Mouse (Mus musculus) midbrain, embryonic 10.5 days (tissue): ENCODE measurements around the gene Epha8. TPM values are rescaled to one million over a fixed set of nuclear protein-coding genes. Genes with fewer than 3 reads are reported as not detected.

Experiments
- DNase-seq: peaks from one replicate; pipeline ENCODE4 v3.0.0-alpha.2; 2017; ENCODE audit warnings: low spot score
- H3K27ac ChIP-seq: fragments of 300-500 bp; sonication (generic); replicated peaks from 2 replicates; pipeline ENCODE4 v1.5.1; 2016; ENCODE audit warnings: mild to moderate bottlenecking
- H3K27me3 ChIP-seq: fragments of 300-500 bp; sonication (generic); 2 replicates; pipeline ENCODE4 v1.6.1; 2016; ENCODE audit warnings: low read depth, mild to moderate bottlenecking; ENCODE audit not compliant: poor library complexity, severe bottlenecking
- H3K36me3 ChIP-seq: fragments of 300-500 bp; sonication (generic); 2 replicates; pipeline ENCODE4 v1.6.1; 2016; ENCODE audit warnings: mild to moderate bottlenecking, moderate library complexity
- H3K4me1 ChIP-seq: fragments of 300-500 bp; sonication (generic); 2 replicates; pipeline ENCODE4 v1.6.1; 2016
- H3K4me3 ChIP-seq: fragments of 300-500 bp; sonication (generic); 2 replicates; pipeline ENCODE4 v1.5.1; 2016; ENCODE audit warnings: mild to moderate bottlenecking, moderate library complexity
- H3K9me3 ChIP-seq: fragments of 300-500 bp; sonication (generic); replicated peaks from 2 replicates; pipeline ENCODE4 v1.6.1; 2016; ENCODE audit warnings: mild to moderate bottlenecking
- WGBS: fragments of 180-500 bp; shearing (Covaris S2); methylation state at CpG from one replicate; pipeline ENCODE4 v1.1.7; 2016; 5-methylcytosine and 5-hydroxymethylcytosine counted together
- polyA plus RNA-seq: library from polyadenylated mRNA; unstranded; fragments of >200 nt; fragmentation: Nextera tagmentation; extraction: Ambion mirVana; gene quantifications from 2 replicates; pipeline ENCODE4 v1.2.1, GENCODE M21; 2016

Epha8 gene
- polyA plus RNA-seq, 1 experiment from 2014 or later: 3.9 TPM

- H3K4me1 ChIP-seq: peaks cover 39% of the 10 kb centered on the region
- no peaks in the 10 kb centered on the region for H3K36me3 ChIP-seq
- no peak overlapping the region for H3K4me3 ChIP-seq
- H3K9me3 ChIP-seq: no peaks in the 10 kb centered on the region
- no peak overlapping the region for H3K27ac ChIP-seq
- no peak for DNase-seq
- peaks cover 61% of the 10 kb centered on the region for H3K27me3 ChIP-seq
- 77% methylated on average over 20 of the region's 20 CpGs for WGBS
Observed at GRCm38 (mm10) chr4:136916359-136917164, 40.1 kb downstream of the Epha8 start.

DNA sequence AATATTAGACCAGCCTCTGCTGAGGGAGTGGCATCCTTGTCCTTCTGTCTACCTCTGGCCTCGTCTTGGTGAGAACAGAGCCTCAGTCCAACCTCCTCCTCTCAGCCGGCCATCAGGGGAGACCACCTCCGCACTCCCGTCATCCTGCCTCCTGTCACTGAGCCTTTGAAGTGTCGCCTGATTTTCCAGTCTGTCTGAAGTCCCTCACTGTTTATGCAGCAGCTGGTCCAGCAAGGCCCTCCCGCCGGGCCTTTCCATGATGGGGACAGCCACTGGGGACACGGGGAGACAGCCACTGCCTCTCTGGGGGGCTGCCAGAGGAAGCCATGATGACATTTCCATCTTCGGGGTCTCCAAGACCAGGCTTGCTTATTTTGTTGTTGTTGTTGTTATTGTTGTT, 43.8 kb downstream of the Epha8 start:
- peak; percentile 43 for DNase-seq
- Histone ChIP-seq H3K27ac (0 out of 2 replicates have a peak overlapping the region, but pooled peaks have one; percentile 33), H3K27me3 (peaks cover 81% of the 10 kb centered on the region), H3K36me3 (no peaks in the 10 kb centered on the region), H3K4me3 (peak overlapping the region; percentile 30; the same call in 1 of the 2 replicates), H3K4me1 (peaks cover 53% of the 10 kb centered on the region), H3K9me3 (no peaks in the 10 kb centered on the region)
- WGBS: 22% methylated on average over 9 of the region's 9 CpGs

DNA sequence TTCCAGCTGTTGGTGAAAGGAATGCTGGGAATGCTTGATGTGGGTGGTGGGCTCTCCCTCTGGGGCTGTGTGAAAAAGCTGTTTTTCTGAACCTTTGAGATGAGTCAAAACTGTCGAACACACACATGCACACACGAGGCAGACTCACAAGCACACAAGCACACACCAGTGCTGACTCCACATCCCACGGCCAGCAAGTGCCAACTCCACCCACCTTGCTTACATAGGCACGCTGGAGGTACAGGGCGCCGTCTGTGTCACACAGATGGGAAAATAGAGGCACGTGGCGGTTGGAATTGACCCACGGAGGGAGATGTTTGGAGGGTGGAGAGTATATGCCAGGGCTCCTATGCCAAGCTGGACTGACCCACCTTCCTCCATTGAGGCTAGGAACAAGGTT, 44.8 kb downstream of the Epha8 start:
- peaks cover 82% of the 10 kb centered on the region for H3K27me3 ChIP-seq

DNA sequence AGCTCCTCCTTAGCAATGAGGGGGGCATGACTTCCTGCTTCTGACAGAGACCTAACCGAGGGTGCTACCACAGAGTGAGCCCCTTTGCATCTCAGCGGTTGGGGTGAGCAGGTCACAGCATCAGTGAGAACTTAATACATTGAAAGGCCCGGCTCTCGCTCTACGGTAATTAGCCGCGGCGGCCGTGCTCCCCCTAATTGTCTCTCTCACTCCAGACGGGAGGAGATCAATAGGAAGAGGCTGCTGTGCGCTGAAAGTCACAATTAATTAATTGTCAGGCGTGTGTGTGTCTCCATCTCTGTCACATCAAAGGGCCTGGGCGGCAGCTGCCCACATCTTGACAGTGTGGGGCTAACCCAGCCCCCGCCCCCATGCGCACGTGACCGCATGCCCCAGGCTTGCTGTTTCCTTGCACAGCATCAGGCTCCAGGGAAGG, 45.4 kb downstream of the Epha8 start:
- 1% methylated on average over 17 of the region's 17 CpGs for WGBS
- peak overlapping the region; percentile 30 for H3K4me3 ChIP-seq

More for the DNA sequence above, 44.8 kb downstream of the Epha8 start:
- Histone ChIP-seq H3K9me3 (no peaks in the 10 kb centered on the region), H3K36me3 (no peaks in the 10 kb centered on the region), H3K4me3 (peak overlapping the region; percentile 30), H3K4me1 (peaks cover 46% of the 10 kb centered on the region), H3K27ac (peak overlapping the region; percentile 46; the same call in 1 of the 2 replicates)
- DNase-seq: no peak
- WGBS: 53% methylated on average over 9 of the region's 9 CpGs

DNA sequence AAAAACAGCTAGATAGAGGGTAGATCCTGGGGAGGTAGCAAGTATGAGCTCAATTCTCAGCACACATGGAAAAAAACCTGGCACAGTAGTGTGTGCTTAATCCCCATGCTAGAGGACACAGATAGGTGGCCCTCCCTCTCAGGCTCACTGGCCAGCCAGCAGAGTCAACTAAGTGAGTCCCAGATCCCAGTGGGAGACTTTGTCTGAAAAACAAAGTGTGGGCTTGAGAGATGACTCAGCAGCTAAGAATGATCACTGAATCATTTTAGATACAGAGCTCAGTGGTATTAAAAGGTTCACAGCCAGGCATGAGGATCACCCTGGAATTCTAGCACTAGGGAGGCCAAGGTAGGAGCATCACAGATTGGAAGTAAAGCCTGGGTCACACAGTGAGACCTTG, 48.8 kb downstream of the Epha8 start:
- no peaks in the 10 kb centered on the region for H3K9me3 ChIP-seq
- DNase-seq: no peak
- no peaks in the 10 kb centered on the region for H3K36me3 ChIP-seq
- H3K27me3 ChIP-seq: peaks cover 95% of the 10 kb centered on the region
- no peak overlapping the region for H3K4me3 ChIP-seq
- H3K27ac ChIP-seq: no peak overlapping the region
- H3K4me1 ChIP-seq: peaks cover 44% of the 10 kb centered on the region

More for the DNA sequence above, 45.4 kb downstream of the Epha8 start:
- H3K4me1 ChIP-seq: peaks cover 40% of the 10 kb centered on the region
- H3K9me3 ChIP-seq: no peaks in the 10 kb centered on the region
- H3K36me3 ChIP-seq: no peaks in the 10 kb centered on the region
- H3K27me3 ChIP-seq: peaks cover 83% of the 10 kb centered on the region
- no peak overlapping the region; the same call in 1 of the 2 replicates for H3K27ac ChIP-seq
- peak; percentile 52 for DNase-seq

GRCm38 (mm10) chr4:136907033-136907432, 49.6 kb downstream of the Epha8 start:
- no peaks in the 10 kb centered on the region for H3K36me3 ChIP-seq
- DNase-seq: peak; percentile 61
- no peak overlapping the region for H3K4me3 ChIP-seq
- H3K27me3 ChIP-seq: peaks cover 95% of the 10 kb centered on the region
- peaks cover 36% of the 10 kb centered on the region for H3K4me1 ChIP-seq
- no peak overlapping the region for H3K27ac ChIP-seq
- no peaks in the 10 kb centered on the region for H3K9me3 ChIP-seq
- WGBS: 13% methylated on average over 7 of the region's 7 CpGs

DNA sequence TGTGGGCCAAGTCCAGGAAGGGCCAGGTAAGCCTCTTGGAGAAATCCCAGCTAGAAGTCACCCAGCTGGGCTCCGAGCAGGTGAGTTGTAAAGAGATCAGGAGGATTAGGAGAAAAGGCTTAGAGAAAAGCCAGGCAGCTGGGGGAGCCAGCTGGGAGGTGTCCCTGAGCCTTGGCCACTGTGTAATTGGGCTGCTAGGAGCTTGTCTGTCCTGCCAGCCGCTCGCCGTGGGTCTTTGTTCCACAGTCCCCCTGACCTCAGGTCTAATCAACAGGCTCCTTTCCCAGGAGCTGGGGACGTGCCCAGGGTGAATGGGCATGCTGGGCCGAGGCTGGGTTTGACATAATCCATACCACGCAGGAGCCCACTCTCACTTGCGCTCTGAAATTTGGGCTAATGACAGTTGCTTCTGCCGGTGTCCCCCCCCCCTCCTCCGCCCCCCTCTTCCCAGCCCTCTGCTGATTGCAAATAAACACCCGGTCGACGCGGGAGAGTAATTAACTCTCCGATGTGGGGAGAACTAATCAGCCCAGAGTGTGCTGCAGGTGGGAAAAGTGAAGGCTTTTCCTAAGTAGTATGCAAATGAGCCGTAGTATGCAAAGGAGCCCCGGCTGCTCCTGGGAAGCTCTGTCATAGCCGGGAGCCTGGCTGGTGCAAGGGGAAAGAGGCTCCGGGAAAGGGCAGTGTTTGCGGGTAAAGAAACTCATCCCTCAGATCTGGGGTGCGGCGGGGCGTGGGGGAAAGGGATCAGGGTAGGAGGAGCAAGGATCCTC, 51.7 kb downstream of the Epha8 start:
- 1% methylated on average over 23 of the region's 23 CpGs for WGBS
- peak overlapping the region; percentile 40 for H3K4me3 ChIP-seq
- peaks cover 74% of the 10 kb centered on the region for H3K27me3 ChIP-seq
- H3K27ac ChIP-seq: no peak overlapping the region; the same call in 1 of the 2 replicates
- no peak for DNase-seq
- no peaks in the 10 kb centered on the region for H3K9me3 ChIP-seq
- H3K36me3 ChIP-seq: no peaks in the 10 kb centered on the region
- peaks cover 16% of the 10 kb centered on the region for H3K4me1 ChIP-seq

- H3K4me1 ChIP-seq: peaks cover 29% of the 10 kb centered on the region
- no peak overlapping the region for H3K27ac ChIP-seq
- WGBS: 66% methylated on average over 7 of the region's 7 CpGs
- no peak for DNase-seq
- no peaks in the 10 kb centered on the region for H3K36me3 ChIP-seq
- peaks cover 70% of the 10 kb centered on the region for H3K27me3 ChIP-seq
- no peaks in the 10 kb centered on the region for H3K9me3 ChIP-seq
- no peak overlapping the region for H3K4me3 ChIP-seq
Observed at GRCm38 (mm10) chr4:136899154-136899553, 57.5 kb downstream of the Epha8 start.

DNA sequence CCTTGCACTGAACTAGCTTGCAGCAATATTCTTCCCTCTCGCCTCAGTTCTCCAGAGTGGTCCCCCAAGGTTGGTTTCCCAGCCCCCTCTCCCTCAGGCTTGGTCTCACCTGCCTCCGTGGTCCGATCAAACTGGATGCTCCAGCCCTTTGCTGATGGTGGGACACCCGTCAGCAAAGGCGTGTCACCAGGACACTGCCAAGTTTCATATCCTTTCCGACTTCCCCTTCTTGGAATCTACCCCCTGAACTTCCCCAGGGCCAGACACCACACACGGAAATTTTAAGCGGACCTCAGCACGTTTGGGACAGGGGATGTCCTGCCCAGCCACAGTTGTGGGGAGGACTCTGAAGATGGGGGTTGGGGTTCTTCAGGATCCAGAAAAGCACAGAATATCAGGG, 58.0 kb downstream of the Epha8 start, which contains the start of gene C1qa:
Gene C1qa (minus strand): TSS at position 167 of the 400 bp plus-strand sequence.
- H3K9me3 ChIP-seq: no peaks in the 10 kb centered on the region
- no peak for DNase-seq
- H3K36me3 ChIP-seq: no peaks in the 10 kb centered on the region
- H3K27me3 ChIP-seq: peaks cover 70% of the 10 kb centered on the region
- H3K27ac ChIP-seq: no peak within 1 kb of the TSS
- WGBS: 79% methylated on average over 9 of the region's 9 CpGs
- peaks cover 32% of the 10 kb centered on the region for H3K4me1 ChIP-seq
- H3K4me3 ChIP-seq: no peak within 1 kb of the TSS

DNA sequence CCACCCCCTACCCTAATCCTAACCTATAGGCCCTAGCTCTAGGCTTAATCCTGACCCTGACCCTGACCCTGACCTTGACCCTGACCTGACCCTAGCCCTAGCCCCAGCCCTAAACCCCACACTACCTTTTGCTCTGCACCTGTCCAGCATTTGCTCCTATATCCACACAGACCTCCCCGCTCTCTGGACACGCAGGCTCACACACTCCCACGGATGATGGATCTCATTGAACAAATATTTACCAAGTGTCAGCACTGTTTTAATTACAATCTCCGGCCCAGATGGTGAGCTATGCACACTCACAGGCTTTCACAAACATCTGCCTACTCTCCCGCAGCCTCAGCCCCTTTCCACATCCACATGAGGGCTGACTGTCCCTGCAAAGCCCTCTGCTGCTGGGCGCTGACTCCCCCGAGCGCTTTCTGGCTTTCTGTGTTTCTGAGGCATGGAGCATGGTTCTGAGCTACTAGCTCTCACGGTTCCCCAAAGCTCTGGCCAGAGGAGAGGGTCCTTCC, 58.5 kb downstream of the Epha8 start:
- Histone ChIP-seq H3K27ac (no peak overlapping the region), H3K9me3 (no peaks in the 10 kb centered on the region), H3K27me3 (peaks cover 70% of the 10 kb centered on the region), H3K36me3 (no peaks in the 10 kb centered on the region), H3K4me3 (no peak overlapping the region), H3K4me1 (peaks cover 32% of the 10 kb centered on the region)
- WGBS: 80% methylated on average over 9 of the region's 9 CpGs
- DNase-seq: no peak

DNA sequence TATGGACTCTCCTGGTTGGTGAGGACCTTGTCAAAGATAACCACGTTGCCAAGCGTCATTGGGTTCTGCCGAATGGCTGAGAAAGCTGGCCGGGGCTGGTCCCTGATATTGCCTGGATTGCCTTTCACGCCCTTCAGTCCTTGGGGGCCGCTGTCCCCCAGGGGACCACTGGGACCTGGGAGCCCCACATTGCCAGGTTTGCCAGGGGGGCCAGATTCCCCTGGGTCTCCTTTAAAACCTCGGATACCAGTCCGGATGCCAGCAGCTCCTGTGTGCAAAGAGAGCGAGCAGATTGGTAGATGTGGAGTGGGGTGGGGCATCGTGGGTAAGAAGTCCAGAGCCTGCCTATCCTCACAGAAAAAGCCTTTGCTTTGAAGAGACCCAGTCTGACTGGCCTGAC, 60.2 kb downstream of the Epha8 start:
- no peak overlapping the region for H3K4me3 ChIP-seq
- no peaks in the 10 kb centered on the region for H3K9me3 ChIP-seq
- H3K4me1 ChIP-seq: peaks cover 32% of the 10 kb centered on the region
- 38% methylated on average over 10 of the region's 10 CpGs for WGBS
- DNase-seq: no peak
- no peaks in the 10 kb centered on the region for H3K36me3 ChIP-seq
- H3K27me3 ChIP-seq: peaks cover 76% of the 10 kb centered on the region
- H3K27ac ChIP-seq: no peak overlapping the region

DNA sequence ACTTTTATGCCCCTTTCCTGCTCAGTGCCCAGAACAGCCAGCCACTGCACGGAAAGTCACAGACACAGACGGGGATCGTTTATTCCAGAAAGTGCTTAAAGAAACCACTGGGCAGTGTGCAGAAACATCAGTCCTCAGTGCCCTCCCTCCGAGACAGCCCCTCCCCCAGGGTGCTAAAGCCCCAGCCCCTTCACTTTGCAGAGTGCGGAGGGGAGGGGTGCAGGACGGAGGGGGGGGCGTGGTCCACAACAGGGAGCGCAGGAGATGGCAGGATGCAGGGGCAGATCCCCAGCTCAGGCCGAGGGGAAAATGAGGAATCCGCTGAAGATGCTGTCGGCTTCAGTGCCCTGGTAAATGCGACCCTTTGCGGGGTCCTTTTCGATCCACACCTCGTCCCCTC, 60.8 kb downstream of the Epha8 start:
- Histone ChIP-seq H3K4me1 (peaks cover 32% of the 10 kb centered on the region), H3K36me3 (no peaks in the 10 kb centered on the region), H3K27ac (peak overlapping the region; percentile 42; the same call in 1 of the 2 replicates), H3K27me3 (peaks cover 82% of the 10 kb centered on the region), H3K9me3 (no peaks in the 10 kb centered on the region), H3K4me3 (peak overlapping the region; percentile 29)
- DNase-seq: no peak
- 5% methylated on average over 15 of the region's 15 CpGs for WGBS
